Mouse (Mus musculus) intestine, embryonic 14.5 days (tissue): Measurements from ENCODE around the gene Tnfrsf13b. TPM values are rescaled to one million over a fixed set of nuclear protein-coding genes. Genes with fewer than 3 reads are reported as not detected.

ENCODE experiments used
- ATAC-seq: fragments of 200-750 bp; cut with Nextera tagmentation; replicated peaks from 2 replicates; pipeline ENCODE4 v1.8.0; 2017; ENCODE audit warnings: low read depth, moderate number of reproducible peaks, moderate TSS enrichment, moderate library complexity; ENCODE audit not compliant: low FRiP score, low TSS enrichment
- DNase-seq: peaks from one replicate; pipeline ENCODE4 v3.0.0-alpha.2; 2018; ENCODE audit warnings: low spot score
- H3K27ac ChIP-seq: fragments of 300-500 bp; sonication (generic); 2 replicates; pipeline ENCODE4 v1.5.1; 2014; ENCODE audit warnings: low read depth, mild to moderate bottlenecking, control low read depth
- H3K27me3 ChIP-seq: fragments of 300-500 bp; sonication (generic); replicated peaks from 2 replicates; pipeline ENCODE4 v1.6.1; 2014; ENCODE audit warnings: low read length, control low read depth; ENCODE audit not compliant: control insufficient read depth, insufficient read depth
- H3K36me3 ChIP-seq: fragments of 300-500 bp; sonication (generic); 2 replicates; pipeline ENCODE4 v1.6.1; 2014; ENCODE audit warnings: low read length, control low read depth; ENCODE audit not compliant: control insufficient read depth, insufficient read depth
- H3K4me1 ChIP-seq: fragments of 300-500 bp; sonication (generic); replicated peaks from 2 replicates; pipeline ENCODE4 v1.6.1; 2014; ENCODE audit warnings: low read length, control low read depth, mixed read lengths; ENCODE audit not compliant: control insufficient read depth, insufficient read depth
- H3K4me2 ChIP-seq: fragments of 300-500 bp; sonication (generic); 2 replicates; pipeline ENCODE4 v1.6.1; 2014; ENCODE audit warnings: low read length
- H3K4me3 ChIP-seq: fragments of 300-500 bp; sonication (generic); 2 replicates; pipeline ENCODE4 v1.5.1; 2014; ENCODE audit warnings: low read depth, low read length, control low read depth, mixed read lengths
- H3K9ac ChIP-seq: fragments of 300-500 bp; sonication (generic); 2 replicates; pipeline ENCODE4 v1.6.1; 2014; ENCODE audit warnings: mild to moderate bottlenecking, low read length
- H3K9me3 ChIP-seq: fragments of 300-500 bp; sonication (generic); 2 replicates; pipeline ENCODE4 v1.6.1; 2016; ENCODE audit warnings: low read length, control low read depth; ENCODE audit not compliant: control insufficient read depth
- WGBS: fragments of 180-500 bp; shearing (Covaris S2); extraction: QIAGEN DNeasy Blood & Tissue Kit; methylation state at CpG from one replicate; pipeline ENCODE4 v1.1.7; 2014; 5-methylcytosine and 5-hydroxymethylcytosine counted together
- polyA plus RNA-seq: library from polyadenylated mRNA; unstranded; fragments of >200 nt; fragmentation: Nextera tagmentation; extraction: Ambion mirVana; gene quantifications from 2 replicates; pipeline ENCODE4 v1.2.1, GENCODE M21; 2014

The Tnfrsf13b gene
- polyA plus RNA-seq, 1 experiment from 2014 or later, result 2.3 TPM

DNA sequence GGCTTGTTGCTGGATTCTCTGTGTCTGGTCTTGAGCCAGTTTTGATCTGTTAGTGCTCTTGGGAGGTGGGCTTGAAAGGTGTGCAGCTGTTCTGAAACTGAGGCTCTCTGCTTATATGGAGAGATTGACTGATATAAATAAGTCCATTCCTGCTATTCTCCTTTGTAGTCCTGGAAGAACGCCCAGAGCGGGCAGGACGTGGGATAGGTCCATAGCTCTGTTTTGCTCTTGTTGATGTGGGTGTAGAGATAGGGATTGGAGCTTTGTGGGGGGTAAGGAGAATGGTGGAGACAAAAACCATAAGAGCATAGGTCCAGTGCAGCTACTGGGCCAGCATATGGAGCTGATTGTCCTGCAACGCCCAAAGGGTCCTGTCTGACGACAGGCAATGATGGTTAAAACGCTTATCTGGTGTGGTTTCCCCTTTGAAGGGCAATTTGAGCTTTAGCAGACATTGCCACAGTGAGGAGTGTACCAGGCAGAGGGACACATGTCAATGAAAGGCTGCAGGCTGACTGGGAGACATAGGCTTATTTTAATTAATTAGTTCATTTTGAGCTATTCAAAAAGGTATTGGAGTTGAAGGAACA is 16.5 kb downstream of the Tnfrsf13b start:
- no peak overlapping the region for H3K4me3 ChIP-seq
- 48% methylated on average over 6 of the region's 6 CpGs for WGBS
- no peaks in the 10 kb centered on the region for H3K36me3 ChIP-seq
- no peak for DNase-seq
- H3K4me1 ChIP-seq, result peaks cover 9% of the 10 kb centered on the region
- H3K4me2 ChIP-seq, result no peak overlapping the region
- no peak overlapping the region for H3K9ac ChIP-seq
- no peak for ATAC-seq
- H3K9me3 ChIP-seq, result no peaks in the 10 kb centered on the region
- no peak overlapping the region for H3K27ac ChIP-seq
- peaks cover 1% of the 10 kb centered on the region for H3K27me3 ChIP-seq

DNA sequence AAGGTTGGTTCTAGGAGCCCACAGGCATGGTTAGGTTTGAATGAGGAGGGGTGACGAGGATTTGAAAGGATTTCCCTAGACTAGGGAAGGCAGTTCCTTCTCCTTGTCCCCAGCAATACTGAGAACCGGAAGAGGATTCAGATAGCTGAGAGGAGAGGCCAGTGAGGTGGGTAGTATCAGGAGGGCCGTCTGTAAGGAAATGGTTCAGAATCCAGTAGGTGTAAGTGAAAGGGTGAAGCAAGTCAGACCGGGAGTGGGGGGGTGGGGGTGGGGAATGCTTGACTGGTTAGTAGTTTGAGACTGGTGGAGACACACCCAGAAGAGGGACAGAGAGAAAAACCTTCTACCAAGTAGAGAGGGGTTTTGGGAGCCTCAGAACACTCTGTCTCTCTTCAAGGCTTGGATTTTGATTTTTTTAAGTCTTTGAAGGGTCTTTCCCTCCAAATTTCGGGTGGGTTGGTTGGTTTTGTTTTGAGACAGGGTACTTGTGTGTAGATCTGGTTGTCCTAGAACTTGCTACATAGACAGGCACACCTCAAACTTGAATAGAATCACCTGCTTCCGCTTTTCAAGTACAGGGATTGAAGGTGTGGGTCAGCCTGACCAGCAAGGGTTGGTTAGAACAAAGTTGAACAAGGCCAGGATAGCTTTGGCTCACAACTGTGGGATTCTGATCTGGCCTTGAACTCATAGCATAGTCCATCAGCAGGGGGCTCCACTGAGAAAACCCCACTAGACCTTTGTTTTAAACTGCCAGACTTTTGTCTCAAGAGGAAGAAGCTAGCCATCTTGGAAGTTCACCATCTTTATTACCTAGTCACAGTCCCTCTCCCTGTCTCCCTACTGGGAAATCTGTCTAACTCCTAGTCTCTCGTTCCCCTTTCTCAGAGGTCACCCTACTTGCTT is 17.3 kb downstream of the Tnfrsf13b start:
- Histone ChIP-seq H3K27ac (no peak overlapping the region), H3K4me3 (no peak overlapping the region), H3K36me3 (no peaks in the 10 kb centered on the region), H3K9me3 (no peaks in the 10 kb centered on the region), H3K27me3 (peaks cover 5% of the 10 kb centered on the region), H3K9ac (no peak overlapping the region), H3K4me2 (no peak overlapping the region), H3K4me1 (peaks cover 9% of the 10 kb centered on the region)
- no peak for ATAC-seq
- no peak for DNase-seq
- 77% methylated on average over 7 of the region's 7 CpGs for WGBS

DNA sequence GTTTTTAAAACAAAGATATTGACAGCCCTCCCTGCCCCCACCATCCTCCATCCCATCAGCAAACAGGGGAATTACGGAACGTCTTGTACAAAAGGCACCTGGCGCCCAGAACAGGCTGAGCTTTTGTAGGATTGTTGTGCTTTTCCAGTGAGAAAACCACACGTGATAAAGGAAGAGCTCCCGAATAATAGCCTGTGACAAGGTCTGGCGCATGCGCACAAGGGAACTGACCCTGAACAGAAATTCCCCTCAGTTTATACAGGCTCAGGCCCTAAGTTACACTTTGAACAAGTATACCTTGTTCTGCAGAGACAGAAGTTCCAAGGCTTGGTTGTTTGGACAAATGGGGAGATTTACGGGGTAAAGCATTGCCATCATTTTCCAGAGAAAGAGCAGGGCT is 19.0 kb downstream of the Tnfrsf13b start:
- no peak for DNase-seq
- Histone ChIP-seq H3K27me3 (peaks cover 5% of the 10 kb centered on the region), H3K4me2 (no peak overlapping the region), H3K9me3 (no peaks in the 10 kb centered on the region), H3K27ac (no peak overlapping the region), H3K4me3 (no peak overlapping the region), H3K4me1 (peaks cover 9% of the 10 kb centered on the region), H3K36me3 (no peaks in the 10 kb centered on the region), H3K9ac (no peak overlapping the region)
- ATAC-seq, result no peak
- WGBS, result 32% methylated on average over 8 of the region's 8 CpGs

DNA sequence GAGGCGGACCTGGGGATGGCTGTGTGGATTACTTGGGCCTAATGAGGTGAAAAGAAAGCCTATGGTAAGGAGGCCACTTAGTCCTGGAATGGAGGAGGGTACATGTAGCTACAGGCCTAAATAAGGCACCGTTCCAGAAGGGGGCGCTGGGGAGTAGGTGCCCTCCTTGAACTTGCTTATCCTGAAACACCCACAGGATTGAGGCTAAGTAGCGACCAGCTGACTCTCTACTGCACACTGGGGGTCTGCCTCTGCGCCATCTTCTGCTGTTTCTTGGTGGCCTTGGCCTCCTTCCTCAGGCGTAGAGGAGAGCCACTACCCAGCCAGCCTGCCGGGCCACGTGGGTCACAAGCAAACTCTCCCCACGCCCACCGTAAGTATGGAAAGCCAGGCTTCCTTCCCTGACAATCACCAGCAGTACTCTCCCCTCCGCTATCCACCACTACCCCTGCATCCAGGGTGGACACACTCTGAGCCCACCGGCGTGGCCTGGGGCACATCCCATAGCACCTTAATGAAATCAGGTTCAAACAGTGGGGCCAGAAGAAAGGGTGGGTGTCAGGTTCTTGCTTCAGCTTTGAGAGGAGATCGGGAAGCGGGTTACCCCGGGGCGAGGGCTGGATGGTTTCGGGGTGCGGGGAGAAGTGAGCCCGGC is 20.2 kb downstream of the Tnfrsf13b start:
- Histone ChIP-seq H3K27me3 (peaks cover 5% of the 10 kb centered on the region), H3K4me3 (peak overlapping the region; percentile 21), H3K27ac (no peak overlapping the region), H3K9ac (0 out of 2 replicates have a peak overlapping the region, but pooled peaks have one; percentile 36), H3K4me2 (peak overlapping the region; percentile 62), H3K4me1 (peaks cover 9% of the 10 kb centered on the region), H3K9me3 (no peaks in the 10 kb centered on the region), H3K36me3 (peaks cover 4% of the 10 kb centered on the region)
- ATAC-seq (peak; percentile 18; the same call in 1 of the 2 replicates), DNase-seq (peak; percentile 81)
- 18% methylated on average over 20 of the region's 20 CpGs for WGBS

DNA sequence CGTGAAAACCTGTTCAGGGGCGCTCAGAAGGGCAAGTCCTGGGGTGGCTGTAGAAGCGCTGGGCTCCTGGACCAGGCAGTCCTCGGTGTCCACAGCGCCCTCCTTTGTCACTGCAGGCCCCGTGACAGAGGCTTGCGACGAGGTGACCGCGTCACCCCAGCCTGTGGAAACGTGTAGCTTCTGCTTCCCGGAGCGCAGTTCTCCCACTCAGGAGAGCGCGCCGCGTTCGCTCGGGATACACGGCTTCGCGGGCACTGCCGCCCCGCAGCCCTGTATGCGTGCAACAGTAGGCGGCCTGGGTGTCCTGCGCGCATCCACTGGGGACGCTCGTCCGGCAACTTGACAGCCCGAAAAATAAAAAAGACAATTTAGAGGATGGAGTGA is 20.7 kb downstream of the Tnfrsf13b start:
- H3K4me2 ChIP-seq, result peak overlapping the region; percentile 62
- peaks cover 9% of the 10 kb centered on the region for H3K4me1 ChIP-seq
- H3K27me3 ChIP-seq, result peaks cover 5% of the 10 kb centered on the region
- 7% methylated on average over 32 of the region's 32 CpGs for WGBS
- H3K9ac ChIP-seq, result peak overlapping the region; percentile 36; the same call in 1 of the 2 replicates
- peaks cover 9% of the 10 kb centered on the region for H3K36me3 ChIP-seq
- H3K4me3 ChIP-seq, result peak overlapping the region; percentile 21
- no peak overlapping the region for H3K27ac ChIP-seq
- peak; percentile 47; the same call in 1 of the 2 replicates for ATAC-seq
- DNase-seq, result peak; percentile 64
- no peaks in the 10 kb centered on the region for H3K9me3 ChIP-seq

DNA sequence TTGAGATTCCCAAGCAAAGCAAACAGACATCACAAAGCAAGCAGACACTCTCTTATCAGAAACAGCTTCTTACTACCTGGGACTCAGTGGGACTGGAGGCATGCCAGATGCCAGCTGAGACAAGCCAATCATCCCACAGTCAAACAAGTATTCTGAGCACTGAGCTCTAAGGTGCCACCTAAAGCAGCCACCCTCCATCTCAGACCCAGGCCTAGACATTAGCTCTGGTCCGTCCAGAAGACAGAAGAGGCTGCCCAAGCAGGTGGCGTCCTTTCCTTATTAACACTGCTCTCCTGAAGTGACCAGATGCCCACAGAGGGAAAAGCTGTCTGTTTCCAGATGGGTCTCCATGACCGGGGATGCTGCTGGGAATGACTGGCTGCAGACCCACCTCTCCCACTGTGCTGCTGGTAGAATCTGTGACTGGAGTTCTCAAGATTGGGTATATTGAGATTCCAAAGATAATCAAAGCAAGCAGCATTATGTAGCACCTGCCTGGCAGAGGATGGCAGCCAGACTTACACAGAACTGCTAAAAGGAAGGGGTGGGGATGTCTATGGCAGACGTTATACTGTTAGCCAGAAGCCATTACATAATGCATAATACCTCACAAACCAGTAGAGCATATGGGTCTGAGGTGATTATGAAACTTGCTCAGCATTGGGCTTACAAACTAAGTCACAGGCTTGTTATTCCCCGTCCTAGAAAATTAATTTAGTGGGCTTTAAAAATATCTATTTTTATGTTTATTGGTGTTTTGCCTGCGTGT is 23.9 kb downstream of the Tnfrsf13b start:
- no peak for ATAC-seq
- Histone ChIP-seq H3K4me1 (peaks cover 3% of the 10 kb centered on the region), H3K4me2 (no peak overlapping the region), H3K27ac (no peak overlapping the region), H3K9ac (no peak overlapping the region), H3K36me3 (peaks cover 40% of the 10 kb centered on the region), H3K4me3 (no peak overlapping the region), H3K9me3 (no peaks in the 10 kb centered on the region), H3K27me3 (peaks cover 5% of the 10 kb centered on the region)
- WGBS, result 74% methylated on average over 6 of the region's 6 CpGs
- no peak for DNase-seq

DNA sequence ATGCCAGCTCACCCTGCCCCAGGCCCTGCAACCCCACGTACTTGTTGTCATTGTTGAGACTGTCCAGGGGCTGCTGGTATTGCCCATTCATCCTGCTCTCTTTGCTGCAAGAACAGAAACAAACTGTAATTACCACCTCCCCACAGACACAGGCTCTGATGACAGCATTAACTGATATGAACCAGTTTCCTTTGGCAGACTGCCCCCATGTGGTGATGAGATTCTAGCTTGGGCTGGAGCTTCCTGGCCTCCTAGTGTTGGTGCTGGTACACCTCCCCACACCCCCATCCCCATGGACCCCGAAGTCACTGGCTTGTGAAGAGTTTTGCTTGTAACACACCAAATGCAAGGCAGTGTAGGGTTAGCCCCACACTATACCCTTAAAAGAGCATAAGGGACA is 29.2 kb downstream of the Tnfrsf13b start:
- peaks cover 94% of the 10 kb centered on the region for H3K36me3 ChIP-seq
- no peaks in the 10 kb centered on the region for H3K27me3 ChIP-seq
- H3K27ac ChIP-seq, result no peak overlapping the region
- DNase-seq (no peak), ATAC-seq (no peak)
- H3K9ac ChIP-seq, result no peak overlapping the region
- WGBS, result 89% methylated on average over 2 of the region's 2 CpGs
- no peak overlapping the region for H3K4me3 ChIP-seq
- no peaks in the 10 kb centered on the region for H3K9me3 ChIP-seq
- H3K4me1 ChIP-seq, result no peaks in the 10 kb centered on the region
- no peak overlapping the region for H3K4me2 ChIP-seq

DNA sequence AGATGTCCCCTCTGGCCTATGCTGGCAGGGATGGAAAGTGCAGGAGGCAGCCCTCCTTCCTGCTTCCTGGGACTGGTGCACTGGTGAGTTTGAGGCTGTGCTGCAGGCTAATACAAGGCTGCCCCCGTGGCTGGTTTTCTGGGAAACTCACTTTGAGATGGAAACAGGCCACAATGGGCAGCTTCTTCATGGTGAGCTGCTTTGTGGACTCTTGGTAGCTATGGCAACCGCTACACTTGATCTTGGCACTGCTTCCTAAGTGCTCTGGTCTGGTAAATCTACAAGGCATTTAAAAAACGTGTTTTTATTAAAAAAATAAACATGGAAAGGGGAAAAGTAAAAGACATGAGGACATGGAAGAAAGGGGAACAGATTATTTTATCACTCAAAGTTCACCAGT is 31.6 kb downstream of the Tnfrsf13b start:
- Histone ChIP-seq H3K9ac (no peak overlapping the region), H3K4me2 (no peak overlapping the region), H3K9me3 (no peaks in the 10 kb centered on the region), H3K4me3 (no peak overlapping the region), H3K4me1 (no peaks in the 10 kb centered on the region), H3K27ac (no peak overlapping the region), H3K36me3 (peaks cover 100% of the 10 kb centered on the region), H3K27me3 (no peaks in the 10 kb centered on the region)
- DNase-seq (no peak), ATAC-seq (no peak)
- WGBS, result 76% methylated on average over 3 of the region's 3 CpGs
